Mouse (Mus musculus) small intestine, adult 2 months (tissue): ENCODE data around the gene Cenpi.

Experiments
- CTCF ChIP-seq: fragments of 200-500 bp; IDR thresholded peaks from 2 replicates; pipeline ENCODE4 v1.5.1; 2012; ENCODE audit warnings: low read depth, mild to moderate bottlenecking, control low read depth, inconsistent platforms, low read length, moderate library complexity, mixed read lengths; ENCODE audit not compliant: insufficient replicate concordance, insufficient read length; ENCODE audit errors: extremely low read depth
- POLR2A ChIP-seq: fragments of 200-500 bp; IDR thresholded peaks from 2 replicates; pipeline ENCODE4 v1.6.1; 2012; ENCODE audit warnings: low read depth, mild to moderate bottlenecking, control low read depth, inconsistent platforms, low read length, moderate library complexity

GRCm38 (mm10) chrX:134362156-134362555, 54.3 kb downstream of the Cenpi start:
- TF ChIP-seq CTCF: no peak
- no peak for TF ChIP-seq POLR2A
